Mouse (Mus musculus): ENCODE results near the gene 5430419D17Rik. TPM values are rescaled to one million over a fixed set of nuclear protein-coding genes. Genes with fewer than 3 reads are reported as not detected.

5430419D17Rik gene
- polyA plus RNA-seq (2015; fragmentation: Nextera tagmentation; extraction: Ambion mirVana), result not detected in 2 replicates

DNA sequence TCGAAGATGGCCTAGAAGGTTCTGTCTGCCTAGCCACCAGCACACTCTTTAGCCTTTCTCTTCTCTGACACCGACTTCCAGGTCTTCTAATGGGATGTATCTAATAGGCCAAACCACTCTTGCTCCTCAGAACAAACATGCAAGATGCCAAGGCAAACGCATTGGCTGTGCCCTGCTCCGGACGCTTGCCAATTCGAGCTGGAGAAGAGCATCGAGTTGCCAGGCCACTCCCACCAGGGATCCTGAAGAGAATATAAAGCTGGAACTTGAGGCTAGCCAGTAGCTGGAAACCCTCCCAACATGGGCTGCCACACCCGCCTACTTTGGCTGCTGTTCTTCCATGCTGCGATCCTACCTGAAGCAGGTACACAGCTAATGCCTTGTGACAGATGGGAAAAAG lies at the start of gene 5430419D17Rik:
Gene 5430419D17Rik, plus strand, starts transcription at position 282 of the 400 bp plus-strand sequence.
- no peak for DNase-seq
- 75% methylated on average over 9 of the region's 9 CpGs for WGBS (ENCODE audit: insufficient replicate concordance)
- TF ChIP-seq CTCF (IDR thresholded peaks at IDR 0.05; ENCODE audit: low read depth), result no peak

DNA sequence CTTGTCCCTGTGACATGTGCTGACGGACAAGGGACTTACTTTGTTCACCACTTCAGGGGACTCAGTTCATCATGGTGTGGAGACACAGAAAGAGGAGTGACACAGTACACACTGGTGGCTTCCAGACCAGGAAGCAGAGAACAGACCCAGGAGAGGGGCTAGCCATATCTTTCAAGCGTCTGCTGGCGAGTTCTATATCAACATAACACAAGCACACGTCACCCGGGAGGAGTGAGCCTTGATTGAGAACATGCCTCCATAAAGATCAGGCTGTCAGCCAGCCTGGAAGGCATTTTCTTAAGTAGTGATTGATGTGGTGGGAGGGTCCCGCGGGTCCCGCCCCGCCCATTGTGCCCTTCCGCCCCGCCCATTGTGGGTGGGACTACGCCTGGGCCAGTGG lies 44.2 kb upstream of the 5430419D17Rik start:
- WGBS (ENCODE audit: insufficient replicate concordance), result 77% methylated on average over 12 of the region's 12 CpGs
- Histone ChIP-seq H3K4me3 (ENCODE audit: low read depth, low read length) (no peak overlapping the region), H3K9me3 (ENCODE audit: low read length) (no peaks in the 10 kb centered on the region), H3K9ac (replicated peaks) (no peak overlapping the region), H3K4me2 (ENCODE audit: low read depth, low read length) (no peak overlapping the region), H3K4me1 (ENCODE audit: insufficient read depth) (no peaks in the 10 kb centered on the region), H3K27ac (ENCODE audit: low read depth) (no peak overlapping the region), H3K27me3 (ENCODE audit: insufficient read depth, low read length) (no peaks in the 10 kb centered on the region), H3K36me3 (replicated peaks; ENCODE audit: insufficient read depth, low read length) (no peaks in the 10 kb centered on the region)
- ATAC-seq (no peak), DNase-seq (no peak)
- TF ChIP-seq CTCF (IDR thresholded peaks at IDR 0.05; ENCODE audit: low read depth), result no peak
- TF ChIP-seq EP300 (IDR thresholded peaks at IDR 0.05; ENCODE audit: low read depth), result no peak

More for the DNA sequence above, at the start of gene 5430419D17Rik:
- no peak for ATAC-seq
- Histone ChIP-seq H3K4me2 (ENCODE audit: low read depth, low read length) (no peak within 1 kb of the TSS), H3K4me1 (ENCODE audit: insufficient read depth) (no peaks in the 10 kb centered on the region), H3K36me3 (replicated peaks; ENCODE audit: insufficient read depth, low read length) (no peaks in the 10 kb centered on the region), H3K27me3 (ENCODE audit: insufficient read depth, low read length) (no peaks in the 10 kb centered on the region), H3K27ac (ENCODE audit: low read depth) (no peak within 1 kb of the TSS), H3K4me3 (ENCODE audit: low read depth, low read length) (no peak within 1 kb of the TSS), H3K9ac (replicated peaks) (no peak within 1 kb of the TSS), H3K9me3 (ENCODE audit: low read length) (no peaks in the 10 kb centered on the region)

DNA sequence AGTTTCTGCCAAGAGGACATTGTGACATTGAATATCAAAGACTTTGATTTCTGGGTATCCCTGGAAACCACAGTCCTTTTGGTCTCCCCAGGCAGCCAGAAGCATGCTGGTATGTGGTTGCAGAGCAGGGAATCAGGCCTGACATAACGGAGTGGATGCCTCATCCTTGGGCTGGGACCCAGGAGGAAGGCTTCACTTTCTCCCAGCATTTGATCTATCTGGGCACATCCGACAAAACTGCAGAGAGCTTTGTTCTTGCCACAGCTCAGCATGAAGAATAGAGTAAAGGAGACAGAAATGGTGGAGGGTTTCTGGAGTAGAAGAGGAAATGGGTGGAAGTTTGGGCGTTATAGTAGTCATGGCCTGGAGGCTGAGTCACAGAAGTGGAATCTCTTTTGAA lies 41.0 kb upstream of the 5430419D17Rik start:
- Histone ChIP-seq H3K4me1 (ENCODE audit: insufficient read depth) (no peaks in the 10 kb centered on the region), H3K9me3 (ENCODE audit: low read length) (no peaks in the 10 kb centered on the region), H3K4me3 (ENCODE audit: low read depth, low read length) (no peak overlapping the region), H3K36me3 (replicated peaks; ENCODE audit: insufficient read depth, low read length) (no peaks in the 10 kb centered on the region), H3K4me2 (ENCODE audit: low read depth, low read length) (no peak overlapping the region), H3K9ac (replicated peaks) (no peak overlapping the region), H3K27ac (ENCODE audit: low read depth) (no peak overlapping the region), H3K27me3 (ENCODE audit: insufficient read depth, low read length) (no peaks in the 10 kb centered on the region)
- TF ChIP-seq CTCF (IDR thresholded peaks at IDR 0.05; ENCODE audit: low read depth) (no peak), EP300 (IDR thresholded peaks at IDR 0.05; ENCODE audit: low read depth) (no peak)
- no peak for ATAC-seq
- no peak for DNase-seq
- WGBS (ENCODE audit: insufficient replicate concordance), result 48% methylated on average over 3 of the region's 3 CpGs

DNA sequence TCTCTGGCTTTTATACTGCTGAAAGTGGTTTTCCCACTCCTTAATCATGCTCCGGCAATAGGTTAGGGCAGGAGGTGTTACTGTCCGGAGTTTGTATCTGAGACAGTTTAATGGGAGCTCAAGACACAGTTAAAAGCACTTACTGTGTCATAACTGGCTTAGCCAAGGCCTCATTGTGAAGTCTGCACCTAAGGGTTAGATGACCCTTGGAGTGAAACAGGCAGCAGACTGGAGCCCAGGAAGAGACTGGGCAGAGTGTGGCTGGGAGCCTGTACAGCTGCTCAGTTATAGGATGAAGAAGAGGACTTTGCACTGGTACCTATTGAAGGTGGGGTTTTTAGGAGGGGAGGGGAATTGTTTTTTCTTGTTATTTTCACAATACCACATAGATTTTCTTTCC lies 28.0 kb upstream of the 5430419D17Rik start, which contains the start of gene 4933402N03Rik:
Gene 4933402N03Rik, minus strand, starts transcription at position 101 of the 400 bp plus-strand sequence.
- H3K9me3 ChIP-seq (ENCODE audit: low read length), result no peaks in the 10 kb centered on the region
- no peak within 1 kb of the TSS for H3K9ac ChIP-seq (replicated peaks)
- no peaks in the 10 kb centered on the region for H3K27me3 ChIP-seq (ENCODE audit: insufficient read depth, low read length)
- TF ChIP-seq CTCF (IDR thresholded peaks at IDR 0.05; ENCODE audit: low read depth), result no peak
- 87% methylated on average over 2 of the region's 2 CpGs for WGBS (ENCODE audit: insufficient replicate concordance)
- DNase-seq (no peak), ATAC-seq (no peak)
- H3K4me1 ChIP-seq (ENCODE audit: insufficient read depth), result no peaks in the 10 kb centered on the region
- H3K4me3 ChIP-seq (ENCODE audit: low read depth, low read length), result no peak within 1 kb of the TSS
- H3K27ac ChIP-seq (ENCODE audit: low read depth), result no peak within 1 kb of the TSS
- no peak within 1 kb of the TSS for H3K4me2 ChIP-seq (ENCODE audit: low read depth, low read length)
- no peaks in the 10 kb centered on the region for H3K36me3 ChIP-seq (replicated peaks; ENCODE audit: insufficient read depth, low read length)

DNA sequence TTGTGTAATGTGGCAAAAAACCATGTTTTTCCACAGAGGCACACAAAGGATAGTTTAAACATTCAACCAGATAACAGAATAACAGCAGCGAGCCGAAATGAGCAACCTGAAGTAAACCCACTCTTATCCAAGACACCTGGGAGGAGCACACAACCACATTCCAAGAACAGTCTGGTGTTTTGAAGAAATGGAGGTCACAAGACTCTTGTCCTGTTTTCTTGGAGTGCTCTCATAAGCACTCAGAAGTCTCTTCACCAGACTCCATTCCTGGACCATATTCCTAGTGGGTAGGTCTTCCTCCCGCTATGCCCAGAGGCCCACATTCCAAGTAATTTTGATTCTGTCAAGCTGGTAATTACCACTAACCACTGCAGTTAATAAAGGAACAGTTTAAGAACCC lies 24.0 kb upstream of the 5430419D17Rik start:
- DNase-seq (no peak), ATAC-seq (no peak)
- Histone ChIP-seq H3K4me1 (ENCODE audit: insufficient read depth) (no peaks in the 10 kb centered on the region), H3K4me2 (ENCODE audit: low read depth, low read length) (no peak overlapping the region), H3K9ac (replicated peaks) (no peak overlapping the region), H3K4me3 (ENCODE audit: low read depth, low read length) (no peak overlapping the region), H3K36me3 (replicated peaks; ENCODE audit: insufficient read depth, low read length) (no peaks in the 10 kb centered on the region), H3K27ac (ENCODE audit: low read depth) (no peak overlapping the region), H3K9me3 (ENCODE audit: low read length) (no peaks in the 10 kb centered on the region), H3K27me3 (ENCODE audit: insufficient read depth, low read length) (no peaks in the 10 kb centered on the region)
- TF ChIP-seq CTCF (IDR thresholded peaks at IDR 0.05; ENCODE audit: low read depth) (no peak), EP300 (IDR thresholded peaks at IDR 0.05; ENCODE audit: low read depth) (no peak)
- WGBS (ENCODE audit: insufficient replicate concordance), result 57% methylated on average over 3 of the region's 3 CpGs

DNA sequence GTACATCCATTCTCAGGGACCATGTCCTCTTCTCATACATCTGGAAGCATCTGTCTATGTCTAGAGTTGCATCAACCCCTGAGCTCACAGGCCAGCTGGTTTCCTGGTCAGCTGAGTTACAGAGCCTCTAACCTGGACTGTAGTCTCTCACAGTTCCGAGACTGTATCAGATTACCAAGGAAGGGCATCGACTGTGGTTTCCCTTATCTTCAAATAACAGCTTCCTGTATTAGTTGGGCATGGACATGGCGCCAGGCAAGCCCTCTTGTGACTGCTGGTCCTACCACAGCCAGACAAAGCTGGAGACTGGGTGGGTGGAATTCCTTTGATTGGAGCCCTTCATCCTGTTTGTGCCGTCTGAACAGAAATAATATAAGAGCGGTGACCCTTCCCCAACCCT lies 21.2 kb upstream of the 5430419D17Rik start:
- TF ChIP-seq CTCF (IDR thresholded peaks at IDR 0.05; ENCODE audit: low read depth), result no peak
- TF ChIP-seq EP300 (IDR thresholded peaks at IDR 0.05; ENCODE audit: low read depth), result no peak
- Histone ChIP-seq H3K9me3 (ENCODE audit: low read length) (no peaks in the 10 kb centered on the region), H3K4me1 (ENCODE audit: insufficient read depth) (no peaks in the 10 kb centered on the region), H3K4me3 (ENCODE audit: low read depth, low read length) (no peak overlapping the region), H3K36me3 (replicated peaks; ENCODE audit: insufficient read depth, low read length) (no peaks in the 10 kb centered on the region), H3K4me2 (ENCODE audit: low read depth, low read length) (no peak overlapping the region), H3K9ac (replicated peaks) (no peak overlapping the region), H3K27me3 (ENCODE audit: insufficient read depth, low read length) (no peaks in the 10 kb centered on the region), H3K27ac (ENCODE audit: low read depth) (no peak overlapping the region)
- WGBS (ENCODE audit: insufficient replicate concordance), result 34% methylated on average over 5 of the region's 5 CpGs
- ATAC-seq (no peak), DNase-seq (no peak)

DNA sequence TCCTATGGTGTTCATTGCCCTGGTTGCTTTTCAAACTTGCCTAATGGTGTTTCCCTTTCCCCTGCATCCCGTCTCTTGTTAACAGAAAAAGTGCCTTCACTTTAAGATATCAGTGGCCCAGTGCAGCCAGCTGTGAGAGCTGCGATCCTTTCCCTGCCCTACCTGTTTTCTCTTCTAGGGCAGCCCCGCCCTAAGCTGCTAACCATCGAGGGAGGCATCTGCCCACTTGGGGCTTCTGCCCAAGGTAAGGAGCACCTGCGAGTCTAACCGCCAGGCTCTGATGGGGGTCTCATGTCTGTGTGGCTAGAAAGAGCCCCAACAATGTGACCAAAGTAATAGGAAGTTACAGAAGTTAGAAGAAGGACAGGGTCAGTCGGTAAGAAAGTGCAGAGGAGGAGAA lies 12.0 kb upstream of the 5430419D17Rik start:
- H3K4me1 ChIP-seq (ENCODE audit: insufficient read depth), result no peaks in the 10 kb centered on the region
- TF ChIP-seq CTCF (IDR thresholded peaks at IDR 0.05; ENCODE audit: low read depth), result no peak
- TF ChIP-seq EP300 (IDR thresholded peaks at IDR 0.05; ENCODE audit: low read depth), result no peak
- H3K27ac ChIP-seq (ENCODE audit: low read depth), result no peak overlapping the region
- ATAC-seq (no peak), DNase-seq (no peak)
- H3K36me3 ChIP-seq (replicated peaks; ENCODE audit: insufficient read depth, low read length), result no peaks in the 10 kb centered on the region
- H3K9ac ChIP-seq (replicated peaks), result no peak overlapping the region
- no peak overlapping the region for H3K4me2 ChIP-seq (ENCODE audit: low read depth, low read length)
- WGBS (ENCODE audit: insufficient replicate concordance), result 44% methylated on average over 7 of the region's 7 CpGs
- H3K4me3 ChIP-seq (ENCODE audit: low read depth, low read length), result no peak overlapping the region
- H3K27me3 ChIP-seq (ENCODE audit: insufficient read depth, low read length), result no peaks in the 10 kb centered on the region
- H3K9me3 ChIP-seq (ENCODE audit: low read length), result no peaks in the 10 kb centered on the region
